ENCODE assay signal across 18 mouse cellular contexts in the genomic region with DNA sequence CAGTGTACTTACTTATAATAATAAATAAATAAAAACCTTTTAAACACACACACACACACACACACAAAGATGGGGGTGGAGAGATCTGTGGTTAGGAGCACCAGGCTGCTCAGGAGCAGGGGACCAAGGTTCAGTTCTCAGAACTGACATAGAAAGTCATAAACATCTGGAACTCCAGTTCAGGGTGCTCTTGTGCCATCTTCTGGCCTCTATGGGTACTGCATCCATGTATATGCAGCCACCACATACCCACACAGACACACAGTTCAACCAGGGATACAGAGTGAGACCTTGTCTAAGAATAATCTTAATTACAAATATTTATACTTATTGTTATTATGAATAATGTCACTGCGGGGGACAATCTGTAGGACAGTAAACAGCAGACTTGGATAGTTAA. TPM values are rescaled to one million over a fixed set of nuclear protein-coding genes. Genes with fewer than 3 reads are reported as not detected.
DNase-seq lines count a peak whose midpoint lies in the region; ATAC-seq and TF ChIP-seq lines count a peak whose summit lies in the region.
"Had no signal": no experiment of that assay in that cellular context is flagged by ENCODE, and none has a peak within 500 bp of the region (broad histone marks: within the 10 kb centered on the region; RNA-seq: fewer than 3 reads in every experiment).

No protein-coding gene starts in this region.

- in situ Hi-C loops in Patski (cut with MboI; ENCODE audit: low pct_unique_long_range_greater_than_20kb), result no loop called here

- H3K4me1 ChIP-seq in liver, embryonic 14.5 days (replicated peaks; ENCODE audit: control insufficient read depth in 2 of 2, insufficient read depth in 2 of 2, low read length in 1 of 2), result no peaks in the 10 kb centered on the region
- no peaks in the 10 kb centered on the region for H3K4me1 ChIP-seq in liver, embryonic 11.5 days (replicated peaks; ENCODE audit: control insufficient read depth, insufficient read depth, low read length)
- H3K4me1 ChIP-seq: heart, embryonic 12.5 days; hindbrain, embryonic 13.5 days had no signal

- CTCF ChIA-PET in Patski (lab: Charles Lee), result no interaction called here

- H3K36me3 ChIP-seq in liver, embryonic 14.5 days (replicated peaks; ENCODE audit: control insufficient read depth, insufficient read depth, low read depth), result no peaks in the 10 kb centered on the region
- no peaks in the 10 kb centered on the region for H3K36me3 ChIP-seq in liver, embryonic 11.5 days (ENCODE audit: control insufficient read depth, insufficient read depth, low read length)
- H3K36me3 ChIP-seq: heart, embryonic 12.5 days; hindbrain, embryonic 13.5 days had no signal

- 69% methylated on average over 1 of the region's 1 CpGs for WGBS in liver, embryonic 14.5 days (ENCODE audit: insufficient replicate concordance)
- 78% methylated on average over 1 of the region's 1 CpGs for WGBS in liver, embryonic 11.5 days

- no peak for ATAC-seq in liver, embryonic 14.5 days (ENCODE audit: insufficient read depth)
- no peak for ATAC-seq in liver, embryonic 11.5 days (replicated peaks; ENCODE audit: low FRiP score)
- no peak for ATAC-seq in Patski

- POLR2A ChIA-PET in Patski (lab: Charles Lee), result no interaction called here

- TF ChIP-seq EP300 in liver, embryonic 14.5 days (IDR thresholded peaks at IDR 0.05; ENCODE audit: low read depth), result no peak

- no peak overlapping the region for H3K4me2 ChIP-seq in liver, embryonic 14.5 days (ENCODE audit: low read depth)
- no peak overlapping the region for H3K4me2 ChIP-seq in liver, embryonic 11.5 days
- H3K4me2 ChIP-seq: heart, embryonic 12.5 days; hindbrain, embryonic 13.5 days had no signal

- TF ChIP-seq CTCF in liver, embryonic 14.5 days (IDR thresholded peaks at IDR 0.05; ENCODE audit: low read depth), result peak; percentile 50; the same call in 1 of the 2 replicates
- peak; percentile 58 for TF ChIP-seq CTCF in Patski (IDR thresholded peaks at IDR 0.05)

- H3K9ac ChIP-seq in liver, embryonic 14.5 days (replicated peaks), result no peak overlapping the region
- no peak overlapping the region for H3K9ac ChIP-seq in liver, embryonic 11.5 days (ENCODE audit: low read depth, low read length)
- H3K9ac ChIP-seq: heart, embryonic 12.5 days; hindbrain, embryonic 13.5 days had no signal

- H3K9me3 ChIP-seq in liver, embryonic 14.5 days (ENCODE audit: control insufficient read depth, low read length), result no peaks in the 10 kb centered on the region
- peaks cover 6% of the 10 kb centered on the region for H3K9me3 ChIP-seq in liver, embryonic 11.5 days (ENCODE audit: control insufficient read depth, low read length)
- H3K9me3 ChIP-seq: hindbrain, embryonic 13.5 days had no signal

- intact Hi-C loops in heart, postnatal 36 days (cut with DNase I), result no loop called here

- no peak overlapping the region for H3K27ac ChIP-seq in liver, embryonic 14.5 days
- no peak overlapping the region for H3K27ac ChIP-seq in liver, embryonic 11.5 days (ENCODE audit: low read depth, low read length)
- H3K27ac ChIP-seq: hindbrain, embryonic 13.5 days had no signal

- DNase-seq in embryo, embryonic 10 days (ENCODE audit: low spot score), result peak; percentile 5
- DNase-seq in embryo, embryonic 11 days, result no peak
- DNase-seq in liver, embryonic 14.5 days (ENCODE audit: low read depth in 3 of 3, low spot score in 3 of 3), result no peak
- DNase-seq in liver, embryonic 11.5 days (ENCODE audit: low spot score), result no peak
- no peak for DNase-seq in Patski (ENCODE audit: low read depth, low spot score)
- DNase-seq in naive thymus-derived CD4-positive, alpha-beta T cell, adult 2 months (ENCODE audit: low read depth), result peak; percentile 10
- no peak for DNase-seq in heart, postnatal 36 days
- DNase-seq in cerebellum, adult 8-10 months, result no peak
- DNase-seq: cerebellum, postnatal 36 days; kidney, postnatal 36 days; spleen, adult 18-20 months; thymus, adult 18-20 months had no signal

- H3K4me3 ChIP-seq in liver, embryonic 14.5 days (ENCODE audit: insufficient read depth in 1 of 2, low read depth in 2 of 2, low read length in 2 of 2), result no peak overlapping the region
- no peak overlapping the region for H3K4me3 ChIP-seq in liver, embryonic 11.5 days (ENCODE audit: low read depth, low read length)
- H3K4me3 ChIP-seq: erythroblast, embryonic 14.5 days; heart, embryonic 12.5 days; hindbrain, embryonic 13.5 days had no signal

- no peaks in the 10 kb centered on the region for H3K27me3 ChIP-seq in liver, embryonic 14.5 days (ENCODE audit: control insufficient read depth, insufficient read depth, low read length)
- H3K27me3 ChIP-seq in liver, embryonic 11.5 days (replicated peaks; ENCODE audit: control insufficient read depth, insufficient read depth, low read length), result no peaks in the 10 kb centered on the region
- H3K27me3 ChIP-seq in Patski, result peaks cover 4% of the 10 kb centered on the region
- H3K27me3 ChIP-seq: heart, embryonic 12.5 days; hindbrain, embryonic 13.5 days had no signal

RNA-seq across cellular contexts. Expression of a gene that starts 26.9 kb away (rescaled TPM):
- 0.03 TPM in 1 of 2 replicates, not detected in the other for polyA plus RNA-seq in liver, embryonic 14.5 days (2012; rRNA removed)
- polyA plus RNA-seq in liver, embryonic 14.5 days (2014; fragmentation: Nextera tagmentation; extraction: Ambion mirVana), result not detected in 2 replicates
- not detected in 2 replicates for polyA plus RNA-seq in liver, embryonic 11.5 days (2014; fragmentation: Nextera tagmentation; extraction: Ambion mirVana)
- polyA plus RNA-seq in Patski (2021), result not detected
- not detected for total RNA-seq in heart, postnatal 36 days (2021)
- total RNA-seq: megakaryocyte-erythroid progenitor cell, adult 5-6 weeks had no signal
- polyA plus RNA-seq: C2C12; erythroblast, embryonic 14.5 days; heart, embryonic 12.5 days; liver, embryonic 16.5 days had no signal

Comparison
In these comparisons a context has a peak if more than half of its experiments do, and no peak if none do; other contexts are left out.
1. DNase-seq: peak in embryo, embryonic 10 days (single experiment) and naive thymus-derived CD4-positive, alpha-beta T cell, adult 2 months (single experiment); none in embryo, embryonic 11 days (single experiment), liver, embryonic 14.5 days (0 of 3), liver, embryonic 11.5 days (single experiment), Patski (single experiment), heart, postnatal 36 days (0 of 2) and cerebellum, adult 8-10 months (single experiment).